Mouse (Mus musculus): ENCODE measurements around the gene Tmem132c.

GRCm38 (mm10) chr5:127515960-127516359 is 274.4 kb downstream of the Tmem132c start:
- TF ChIP-seq CTCF (IDR thresholded peaks at IDR 0.05; ENCODE audit: low read depth) (no peak), EP300 (optimal IDR thresholded peaks at IDR 0.05) (no peak)

Measured in stomach, postnatal 0 days (tissue).